Mouse (Mus musculus): ENCODE results near the gene Rtn4. TPM values are rescaled to one million over a fixed set of nuclear protein-coding genes. Genes with fewer than 3 reads are reported as not detected.
"Not testable (repeated sequence)": the region's sequence is repeated elsewhere in the genome, so short reads cannot be mapped to it uniquely, and the experiment has no call there.

Rtn4 gene
- polyA plus RNA-seq, 1 experiment from 2014 or later: 594 TPM

GRCm38 (mm10) chr11:29727901-29728300, 35.2 kb downstream of the Rtn4 start:
- Histone ChIP-seq H3K4me3 (ENCODE audit: inconsistent target) (no peak overlapping the region), H3K36me3 (ENCODE audit: inconsistent target) (peaks cover 4% of the 10 kb centered on the region; the same call in 1 of the 2 replicates), H3K27ac (peak overlapping the region; percentile 69), H3K79me2 (ENCODE audit: inconsistent target) (peaks cover 100% of the 10 kb centered on the region)
- WGBS (ENCODE audit: missing documents): 31% methylated on average over 1 of the region's 1 CpGs

GRCm38 (mm10) chr11:29739752-29740151, 47.0 kb downstream of the Rtn4 start:
- peaks cover 73% of the 10 kb centered on the region for H3K79me2 ChIP-seq (ENCODE audit: inconsistent target)
- H3K36me3 ChIP-seq (ENCODE audit: inconsistent target): peaks cover 71% of the 10 kb centered on the region
- WGBS (ENCODE audit: missing documents): 94% methylated on average over 2 of the region's 2 CpGs
- H3K27ac ChIP-seq: no peak overlapping the region
- H3K4me3 ChIP-seq (ENCODE audit: inconsistent target): no peak overlapping the region

- Histone ChIP-seq H3K27ac (no peak overlapping the region), H3K36me3 (ENCODE audit: inconsistent target) (peaks cover 70% of the 10 kb centered on the region), H3K4me3 (ENCODE audit: inconsistent target) (no peak overlapping the region), H3K79me2 (ENCODE audit: inconsistent target) (peaks cover 21% of the 10 kb centered on the region)
- WGBS (ENCODE audit: missing documents): 99% methylated on average over 5 of the region's 5 CpGs
Measured at GRCm38 (mm10) chr11:29744760-29745430, 52.1 kb downstream of the Rtn4 start.

- no peak overlapping the region for H3K27ac ChIP-seq
- 100% methylated on average over 2 of the region's 2 CpGs for WGBS (ENCODE audit: missing documents)
- peaks cover 66% of the 10 kb centered on the region for H3K36me3 ChIP-seq (ENCODE audit: inconsistent target)
Measured at GRCm38 (mm10) chr11:29745513-29745912, 52.8 kb downstream of the Rtn4 start.

GRCm38 (mm10) chr11:29746203-29746602, 53.5 kb downstream of the Rtn4 start:
- 94% methylated on average over 8 of the region's 9 CpGs for WGBS (ENCODE audit: missing documents)
- peaks cover 8% of the 10 kb centered on the region; the same call in 1 of the 2 replicates for H3K79me2 ChIP-seq (ENCODE audit: inconsistent target)
- no peak overlapping the region for H3K4me3 ChIP-seq (ENCODE audit: inconsistent target)
- H3K27ac ChIP-seq: no peak overlapping the region
- peaks cover 64% of the 10 kb centered on the region for H3K36me3 ChIP-seq (ENCODE audit: inconsistent target)

More at GRCm38 (mm10) chr11:29745513-29745912, 52.8 kb downstream of the Rtn4 start:
- H3K4me3 ChIP-seq (ENCODE audit: inconsistent target): no peak overlapping the region
- H3K79me2 ChIP-seq (ENCODE audit: inconsistent target): peaks cover 15% of the 10 kb centered on the region

- H3K27ac ChIP-seq: no peak overlapping the region
- H3K4me3 ChIP-seq (ENCODE audit: inconsistent target): no peak overlapping the region
- H3K36me3 ChIP-seq (ENCODE audit: inconsistent target): peaks cover 52% of the 10 kb centered on the region
- whole genome bisulfite sequencing (ENCODE audit: missing documents): 92% methylated on average over 3 of the region's 3 CpGs
- H3K79me2 ChIP-seq (ENCODE audit: inconsistent target): no peaks in the 10 kb centered on the region
Measured at GRCm38 (mm10) chr11:29747365-29747764, 54.6 kb downstream of the Rtn4 start.

- Histone ChIP-seq H3K4me3 (ENCODE audit: inconsistent target) (no peak overlapping the region), H3K36me3 (ENCODE audit: inconsistent target) (peaks cover 47% of the 10 kb centered on the region)
- WGBS (ENCODE audit: missing documents): 83% methylated on average over 1 of the region's 1 CpGs
Measured at GRCm38 (mm10) chr11:29747881-29748280, 55.1 kb downstream of the Rtn4 start.

DNA sequence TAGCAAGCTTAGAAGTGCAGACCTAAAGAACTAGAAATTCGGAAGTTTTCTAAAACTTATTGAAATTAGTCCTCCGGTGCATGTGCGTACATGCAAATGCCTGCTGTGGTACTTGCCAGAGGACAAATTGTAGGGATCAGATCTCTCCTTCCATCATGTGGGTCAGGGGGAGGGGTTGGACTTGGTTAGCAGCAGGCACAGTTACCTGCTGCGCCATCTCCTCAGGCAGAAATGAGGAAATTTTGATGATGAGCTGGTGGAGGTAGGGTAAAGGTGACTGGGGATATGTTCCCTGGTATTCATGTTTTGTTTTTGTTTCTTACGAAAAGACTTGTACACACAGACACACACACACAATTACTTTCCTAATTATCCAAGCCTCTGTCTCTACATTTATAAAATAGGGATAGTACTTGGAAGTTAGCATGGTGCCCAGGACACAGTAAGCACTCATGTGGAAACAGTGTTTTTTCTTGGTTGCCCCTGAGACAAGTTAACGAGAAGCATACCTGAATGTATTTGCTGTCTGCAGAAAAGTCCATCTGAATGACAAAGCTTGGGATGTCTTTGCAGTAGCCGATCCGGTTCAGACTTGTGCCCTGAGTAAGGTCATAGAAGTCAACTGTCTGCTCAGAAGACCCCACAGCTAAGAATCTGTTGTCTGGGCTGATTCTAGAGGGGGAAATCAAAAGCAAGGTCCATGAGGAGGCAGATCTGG, 56.2 kb downstream of the Rtn4 start:
- WGBS (ENCODE audit: missing documents): 90% methylated on average over 7 of the region's 8 CpGs
- Histone ChIP-seq H3K36me3 (ENCODE audit: inconsistent target) (peaks cover 37% of the 10 kb centered on the region), H3K27ac (no peak overlapping the region), H3K79me2 (ENCODE audit: inconsistent target) (no peaks in the 10 kb centered on the region), H3K4me3 (ENCODE audit: inconsistent target) (no peak overlapping the region)

More at GRCm38 (mm10) chr11:29747881-29748280, 55.1 kb downstream of the Rtn4 start:
- Histone ChIP-seq H3K79me2 (ENCODE audit: inconsistent target) (no peaks in the 10 kb centered on the region), H3K27ac (no peak overlapping the region)

DNA sequence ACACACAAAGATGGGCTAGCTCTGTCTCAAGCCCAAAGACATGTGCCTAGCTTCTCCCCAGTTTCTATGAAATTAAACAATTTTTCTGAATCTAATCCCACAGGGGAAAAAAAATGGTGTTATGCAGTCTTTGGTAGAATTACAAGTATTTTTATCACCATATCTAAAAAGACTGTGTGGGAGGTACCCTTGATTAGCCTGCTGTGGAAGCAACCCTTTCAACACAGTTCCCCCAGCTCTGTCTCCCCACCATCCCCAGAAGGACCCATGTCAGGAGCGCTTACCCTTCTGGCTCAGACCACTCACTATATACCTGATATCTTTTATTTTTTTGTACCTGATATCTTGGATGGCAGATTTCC, 56.7 kb downstream of the Rtn4 start:
- WGBS (ENCODE audit: missing documents): 89% methylated on average over 1 of the region's 1 CpGs
- H3K36me3 ChIP-seq (ENCODE audit: inconsistent target): peaks cover 32% of the 10 kb centered on the region
- no peaks in the 10 kb centered on the region for H3K79me2 ChIP-seq (ENCODE audit: inconsistent target)
- no peak overlapping the region for H3K27ac ChIP-seq
- no peak overlapping the region for H3K4me3 ChIP-seq (ENCODE audit: inconsistent target)

GRCm38 (mm10) chr11:29751013-29751412, 58.3 kb downstream of the Rtn4 start:
- Histone ChIP-seq H3K4me3 (ENCODE audit: inconsistent target) (no peak overlapping the region), H3K27ac (no peak overlapping the region), H3K79me2 (ENCODE audit: inconsistent target) (no peaks in the 10 kb centered on the region), H3K36me3 (ENCODE audit: inconsistent target) (peaks cover 16% of the 10 kb centered on the region)
- 100% methylated on average over 2 of the region's 2 CpGs for WGBS (ENCODE audit: missing documents)

DNA sequence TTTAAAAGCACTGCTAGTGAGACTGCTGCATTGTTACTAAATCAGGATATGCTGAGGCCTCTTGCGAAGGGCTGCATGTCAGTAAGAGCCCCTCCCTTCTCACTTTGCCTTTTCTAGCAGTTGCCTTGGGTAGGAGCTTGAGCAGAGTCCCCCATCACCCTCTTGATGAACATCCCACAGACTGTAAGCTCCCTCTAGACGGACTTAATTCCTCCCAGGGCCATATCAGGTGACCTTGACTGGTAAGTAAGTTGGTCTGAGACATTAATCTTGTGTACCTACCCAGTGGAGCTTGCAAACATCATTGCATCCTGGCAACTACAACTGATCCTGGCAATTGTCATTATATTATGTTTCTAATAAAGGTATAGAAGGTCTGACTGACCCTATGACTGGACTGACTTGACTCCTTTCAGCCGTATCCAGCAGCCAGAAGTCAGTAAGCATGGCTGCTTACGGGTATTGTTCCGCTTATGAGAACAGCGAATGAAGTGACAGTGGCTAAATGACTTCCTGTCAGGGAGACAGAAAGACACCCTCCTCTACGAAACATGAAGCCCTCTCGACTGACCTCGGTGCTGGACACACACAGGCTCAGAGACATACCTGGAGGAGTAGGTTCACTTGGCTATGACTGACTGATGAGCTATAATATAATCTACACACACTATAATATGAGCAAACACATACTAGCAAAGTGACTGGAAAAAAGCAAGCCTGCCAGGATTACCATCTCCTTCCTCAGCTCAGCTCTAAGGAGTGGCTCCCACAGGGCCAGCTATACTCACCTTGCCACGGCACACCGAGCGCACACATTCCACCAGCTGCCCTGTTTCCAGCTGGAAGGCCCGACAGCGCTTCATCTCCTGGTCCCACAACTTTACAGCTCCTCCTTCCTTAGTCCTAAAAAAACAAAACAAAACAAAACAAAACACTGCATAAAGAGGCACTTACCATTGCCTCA, 59.2 kb downstream of the Rtn4 start:
- H3K36me3 ChIP-seq (ENCODE audit: inconsistent target): peaks cover 7% of the 10 kb centered on the region; the same call in 1 of the 2 replicates
- WGBS (ENCODE audit: missing documents): 95% methylated on average over 14 of the region's 14 CpGs
- H3K27ac ChIP-seq: no peak overlapping the region
- H3K79me2 ChIP-seq (ENCODE audit: inconsistent target): no peaks in the 10 kb centered on the region
- no peak overlapping the region for H3K4me3 ChIP-seq (ENCODE audit: inconsistent target)

- H3K79me2 ChIP-seq (ENCODE audit: inconsistent target); H3K27ac ChIP-seq; H3K36me3 ChIP-seq (ENCODE audit: inconsistent target); H3K4me3 ChIP-seq (ENCODE audit: inconsistent target): not testable (repeated sequence)
- 92% methylated on average over 5 of the region's 5 CpGs for whole genome bisulfite sequencing (ENCODE audit: missing documents)
Measured at GRCm38 (mm10) chr11:29756007-29756406, 63.3 kb downstream of the Rtn4 start.

GRCm38 (mm10) chr11:29758617-29759016, 65.9 kb downstream of the Rtn4 start:
- Histone ChIP-seq H3K4me3 (ENCODE audit: inconsistent target) (no peak overlapping the region), H3K36me3 (ENCODE audit: inconsistent target) (no peaks in the 10 kb centered on the region), H3K79me2 (ENCODE audit: inconsistent target) (no peaks in the 10 kb centered on the region), H3K27ac (no peak overlapping the region)
- 95% methylated on average over 5 of the region's 5 CpGs for WGBS (ENCODE audit: missing documents)

GRCm38 (mm10) chr11:29761387-29761786, 68.6 kb downstream of the Rtn4 start:
- WGBS (ENCODE audit: missing documents): 97% methylated on average over 9 of the region's 9 CpGs
- Histone ChIP-seq H3K36me3 (ENCODE audit: inconsistent target) (no peaks in the 10 kb centered on the region), H3K79me2 (ENCODE audit: inconsistent target) (no peaks in the 10 kb centered on the region), H3K4me3 (ENCODE audit: inconsistent target) (no peak overlapping the region), H3K27ac (no peak overlapping the region)
